Mouse (Mus musculus): ENCODE measurements around the gene Gm38655.
"Not testable (repeated sequence)": the region's sequence is repeated elsewhere in the genome, so short reads cannot be mapped to it uniquely, and the experiment has no call there.

Gene Gm38655

DNA sequence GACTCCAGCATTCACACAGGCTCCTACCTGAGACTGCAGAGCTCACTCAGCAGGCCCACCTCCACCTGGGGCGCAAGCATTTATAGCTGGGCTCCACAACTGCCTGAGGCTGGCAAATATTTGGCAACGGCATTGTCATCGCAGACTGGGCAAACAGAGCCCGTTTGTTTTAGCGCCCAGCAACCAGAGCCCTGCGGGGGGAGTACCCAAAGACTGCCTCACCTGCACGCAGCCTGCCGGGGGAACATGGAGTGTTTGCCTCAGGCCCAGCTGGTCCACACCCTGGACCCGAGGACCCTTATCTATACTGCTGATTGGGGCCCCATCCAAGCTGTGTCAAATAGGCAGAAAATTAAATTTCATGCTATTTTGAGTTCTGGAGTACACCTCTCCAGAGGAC lies at the start of gene Gm38655:
TSS of gene Gm38655 (minus strand) at position 61 of the 400 bp plus-strand sequence.
- DNase-seq (ENCODE audit: low spot score) = no peak

DNA sequence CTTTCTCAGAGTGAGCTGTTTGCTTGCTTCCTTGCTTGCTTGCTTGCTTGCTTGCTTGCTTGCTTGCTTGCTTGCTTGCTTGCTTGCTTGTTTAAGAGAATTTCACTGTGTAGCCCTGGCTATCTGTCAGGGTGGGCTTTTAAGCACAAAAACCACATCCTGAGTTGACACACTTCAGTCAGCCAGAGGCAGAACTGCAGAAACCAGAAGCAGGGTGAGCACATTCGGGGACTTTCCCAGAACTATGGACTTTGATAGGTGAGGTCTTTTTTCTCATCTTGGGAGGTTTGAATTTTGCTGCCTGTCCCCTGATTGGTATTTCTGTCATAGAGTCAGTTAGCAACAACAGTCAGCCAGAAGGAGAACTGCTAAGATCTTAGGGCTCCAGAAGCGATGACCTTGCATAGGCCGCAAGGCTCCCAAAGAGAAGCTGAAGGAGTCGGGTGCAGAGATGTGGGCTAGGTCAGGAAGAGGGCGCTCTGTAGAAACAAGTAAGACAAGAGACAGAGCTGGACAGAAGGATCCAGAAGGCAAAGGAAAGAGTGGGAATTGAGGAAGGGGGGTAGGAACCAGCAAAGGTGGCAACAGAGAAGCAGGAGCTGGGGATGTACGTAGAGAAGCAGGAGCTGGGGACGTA lies 49.4 kb upstream of the Gm38655 start:
- DNase-seq (ENCODE audit: low spot score) = no peak

DNA sequence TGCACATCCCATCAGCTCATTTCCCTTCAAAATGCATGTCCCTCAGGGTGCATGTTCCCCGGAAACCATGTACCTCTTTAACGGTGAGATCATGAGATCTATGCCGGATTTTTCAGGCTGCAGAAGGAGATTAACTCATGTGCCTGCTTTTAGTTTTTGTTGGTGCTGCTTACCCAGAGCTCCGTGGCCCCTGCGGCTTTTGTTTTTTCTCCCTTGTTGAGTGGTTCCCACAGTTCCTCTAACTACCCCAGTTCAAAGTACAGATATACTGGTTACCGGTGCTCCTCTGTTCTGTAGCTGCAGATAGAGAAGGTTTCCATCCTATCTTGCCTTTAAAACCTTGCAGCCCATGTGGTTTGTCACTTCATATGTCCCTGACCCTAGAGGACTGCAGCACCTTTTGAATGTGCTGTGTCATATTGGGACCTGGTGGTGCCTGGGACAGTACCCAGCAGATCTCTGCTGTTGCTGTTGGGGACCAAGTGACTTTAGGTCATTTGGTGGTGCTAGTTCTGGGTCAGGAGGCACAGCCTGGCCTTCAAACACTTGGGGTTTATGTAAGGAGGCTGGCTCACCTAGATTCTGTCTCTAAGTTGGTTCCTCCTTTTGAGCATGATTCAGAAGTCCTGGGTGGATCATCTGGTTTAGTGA lies 47.8 kb upstream of the Gm38655 start:
- no peak for DNase-seq (ENCODE audit: low spot score)

DNA sequence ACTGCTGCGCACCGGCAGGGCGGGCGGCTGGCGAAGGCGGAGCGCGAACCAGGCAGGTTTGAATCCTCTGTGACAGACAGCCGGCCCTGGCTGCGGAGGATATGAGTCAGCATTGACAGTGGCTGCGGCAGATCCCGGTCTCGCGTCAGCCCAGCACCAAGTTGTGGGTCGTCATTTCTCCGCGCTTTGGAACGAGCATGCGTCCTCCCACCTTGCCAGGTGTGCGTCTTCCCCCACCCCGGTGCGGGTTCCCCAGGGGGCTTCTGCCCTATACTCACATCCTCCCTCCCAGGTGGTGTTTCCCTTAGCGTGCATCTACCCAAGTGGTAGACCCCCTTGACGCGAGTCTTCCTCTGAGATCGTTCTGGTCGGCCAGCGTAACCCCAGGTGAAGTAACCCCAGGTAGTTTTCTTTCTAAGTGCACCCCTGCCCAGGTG lies 47.3 kb upstream of the Gm38655 start:
- DNase-seq (ENCODE audit: low spot score) = not testable (repeated sequence)

DNA sequence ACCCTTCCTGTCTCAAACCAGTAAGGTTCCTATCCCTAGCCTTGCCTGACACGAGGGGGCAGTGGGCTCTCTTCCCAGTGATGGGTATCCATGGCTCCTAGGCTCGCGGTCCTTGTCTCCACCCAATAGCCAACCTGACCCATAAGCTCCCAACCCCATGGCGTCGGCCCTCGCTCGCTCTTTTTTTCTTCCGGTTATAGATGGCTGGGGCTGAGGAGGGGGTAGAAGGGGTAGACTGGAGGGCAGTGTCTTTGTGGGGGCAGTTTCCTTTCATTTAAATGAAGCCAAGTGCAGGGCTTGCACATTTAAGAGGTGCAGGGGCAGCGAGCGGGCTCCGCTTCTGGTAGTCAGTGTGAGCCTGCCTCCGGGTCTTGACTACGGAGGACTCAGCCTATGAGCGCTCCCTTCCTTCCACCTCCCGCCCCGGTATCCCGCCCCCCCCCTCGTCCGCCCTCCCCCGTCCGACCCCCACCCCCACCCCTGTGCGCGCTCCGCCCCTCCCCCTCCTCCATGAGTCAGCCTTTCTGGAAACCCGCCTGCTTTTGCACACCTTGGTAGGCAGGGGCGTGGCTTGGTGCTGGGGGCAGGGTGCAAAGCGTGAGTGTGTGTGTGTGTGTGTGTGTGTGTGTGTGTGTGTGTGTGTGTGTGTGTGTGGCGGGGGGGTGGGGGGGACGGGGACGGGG lies 46.7 kb upstream of the Gm38655 start:
- peak; percentile 62 for DNase-seq (ENCODE audit: low spot score)

DNA sequence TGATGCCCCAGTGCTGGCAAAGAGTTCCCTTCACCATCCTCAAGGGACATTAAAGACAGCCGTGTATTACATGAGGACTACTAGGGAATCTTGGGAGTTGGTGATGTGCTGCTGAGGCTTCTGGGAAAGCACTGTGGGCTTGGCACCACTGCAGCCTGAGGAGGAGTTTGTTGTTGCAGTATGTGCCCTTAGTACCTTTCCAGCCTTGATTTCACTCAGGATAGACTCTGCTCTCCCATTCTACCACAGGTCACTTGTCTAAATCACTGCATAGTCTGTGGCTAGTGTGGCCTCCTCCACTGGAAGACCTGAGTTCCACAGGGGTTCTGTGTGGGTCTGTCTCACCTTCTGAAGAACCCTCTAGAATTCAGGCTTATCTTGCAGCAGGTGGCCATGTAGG lies 45.5 kb upstream of the Gm38655 start:
- no peak for DNase-seq (ENCODE audit: low spot score)

DNA sequence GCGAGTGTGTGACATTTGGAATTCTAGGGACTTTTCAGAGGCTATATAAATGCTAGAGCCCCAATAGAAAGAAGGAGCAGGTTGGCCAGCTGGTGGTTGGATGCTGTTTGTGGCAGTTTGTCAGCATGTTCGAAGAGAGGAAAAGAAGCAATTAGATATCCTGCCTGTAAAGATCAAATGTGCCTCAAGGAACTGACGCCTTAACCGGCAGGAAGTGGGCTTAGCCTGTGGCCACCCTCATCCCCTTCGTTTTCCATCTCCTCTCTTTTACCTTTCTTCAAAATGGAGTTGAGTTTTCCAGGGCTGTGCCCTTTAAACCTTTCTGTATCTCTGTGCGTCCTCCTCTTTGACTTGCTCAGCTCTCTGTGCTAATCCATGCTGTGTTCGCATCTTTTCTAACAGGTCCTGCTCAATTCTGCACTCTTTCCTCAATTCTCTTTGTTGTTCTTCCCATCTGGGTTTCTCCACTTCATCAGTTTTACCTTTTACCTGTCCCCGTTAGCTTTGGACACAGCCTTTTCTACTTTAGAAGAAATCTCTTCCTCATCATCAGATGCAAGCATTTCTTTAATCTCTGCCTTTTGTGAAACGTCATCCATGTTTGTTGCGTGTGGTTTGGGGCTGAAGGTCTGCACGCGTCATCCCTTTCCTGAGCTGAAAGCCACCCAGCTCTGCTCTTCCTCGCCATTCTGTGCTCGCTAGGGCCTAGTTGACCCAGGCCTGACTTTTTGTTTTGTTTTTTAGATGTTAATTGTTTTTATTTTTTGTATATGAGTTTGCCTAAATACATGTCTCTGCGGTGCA lies 44.4 kb upstream of the Gm38655 start:
- DNase-seq (ENCODE audit: low spot score) = no peak

DNA sequence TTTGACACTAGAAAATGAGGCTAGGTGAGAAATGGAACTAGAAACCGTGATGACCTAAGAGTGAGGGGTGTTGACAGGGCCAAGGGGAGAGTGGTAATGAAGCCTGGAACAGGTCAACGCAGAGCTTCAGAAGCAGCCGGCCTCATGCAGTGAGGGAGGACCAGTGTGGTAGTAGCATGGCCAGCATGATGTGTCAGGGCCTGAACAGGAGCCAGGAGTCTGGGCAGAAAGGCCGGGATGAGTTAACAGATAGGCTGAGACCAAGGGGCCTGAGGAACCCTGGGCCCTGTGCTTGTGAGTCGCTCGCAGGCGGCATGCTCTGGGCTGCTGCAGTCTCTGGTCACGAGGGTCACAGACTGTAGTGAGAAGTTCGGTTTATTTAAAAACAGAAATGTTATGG lies 43.7 kb upstream of the Gm38655 start:
- DNase-seq (ENCODE audit: low spot score) = no peak

DNA sequence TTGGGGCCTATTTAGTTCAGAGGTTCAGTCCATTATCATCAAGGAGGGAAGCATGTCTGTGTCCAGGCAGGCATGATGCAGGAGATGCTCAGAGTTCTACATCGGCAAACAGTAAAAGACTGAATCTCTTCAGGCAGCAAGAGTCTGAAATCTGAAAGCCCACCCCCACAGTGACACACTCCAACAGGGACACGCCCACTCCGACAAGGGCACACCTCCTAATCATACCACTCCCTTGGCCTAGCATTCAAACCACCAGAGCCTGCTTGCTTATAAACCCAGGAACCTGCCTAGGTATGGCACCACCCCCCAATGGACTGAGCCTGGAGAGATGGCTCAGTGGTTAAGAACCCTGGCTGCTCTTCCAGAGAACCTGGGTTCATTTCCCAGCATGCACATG lies 40.2 kb upstream of the Gm38655 start:
- DNase-seq (ENCODE audit: low spot score) = no peak

DNA sequence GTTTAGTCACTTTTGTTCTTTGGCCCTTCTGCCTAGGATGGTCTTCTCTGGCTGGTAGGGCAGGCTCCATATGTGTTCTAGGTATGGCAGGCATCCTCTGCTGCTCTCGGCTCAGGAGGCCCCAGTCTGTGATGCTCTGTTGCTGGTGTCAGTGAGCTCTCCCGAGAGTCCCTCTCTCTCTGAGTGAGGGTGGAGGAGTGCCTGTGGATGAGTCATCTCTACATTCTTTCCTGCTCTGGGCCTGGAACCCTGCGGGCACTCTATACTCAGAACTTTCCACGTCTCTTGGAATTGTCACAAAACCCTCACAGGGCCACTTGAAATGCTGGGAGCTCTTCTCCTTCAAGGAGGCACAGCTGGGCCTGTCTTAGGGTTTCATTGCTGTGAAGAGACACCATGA lies 36.4 kb upstream of the Gm38655 start:
- no peak for DNase-seq (ENCODE audit: low spot score)

DNA sequence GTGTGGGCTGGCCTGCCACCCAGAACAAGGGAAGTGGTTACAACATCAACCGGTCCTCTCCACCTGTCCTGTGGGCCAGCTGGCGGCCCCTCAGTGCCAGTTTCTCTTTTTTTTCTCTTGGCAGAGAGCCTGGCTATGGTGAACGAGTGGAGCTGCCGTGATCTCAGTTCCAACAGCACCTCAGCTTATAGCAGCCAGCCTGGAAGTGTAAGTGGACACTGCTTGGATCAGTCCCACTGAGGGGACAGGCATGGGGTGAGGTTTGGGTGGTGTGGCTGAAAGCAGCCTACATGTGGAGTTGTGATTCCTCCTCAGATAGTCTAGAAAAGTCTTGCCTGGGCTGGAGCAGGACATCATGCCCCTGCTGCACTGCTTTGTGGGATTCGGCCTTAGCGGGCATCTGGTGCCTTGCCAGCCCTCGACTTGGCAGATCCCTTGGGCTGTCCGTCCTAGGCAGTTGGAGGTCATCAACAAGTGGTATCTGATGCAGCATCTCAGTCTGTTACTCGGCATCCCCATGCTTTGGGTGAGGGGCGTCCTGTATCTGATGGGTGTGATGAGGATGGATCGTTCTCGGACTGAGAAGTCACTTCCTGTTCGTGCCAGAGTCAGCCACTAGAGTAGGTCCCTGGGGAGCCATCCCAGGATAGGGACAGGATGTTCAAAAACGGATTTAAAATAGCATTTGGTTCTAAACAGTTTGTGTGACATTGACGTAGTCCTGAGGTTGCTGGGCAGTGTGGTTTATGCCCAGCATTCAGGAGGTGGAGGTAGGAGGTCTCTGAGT lies 35.6 kb upstream of the Gm38655 start:
- DNase-seq (ENCODE audit: low spot score) = no peak

DNA sequence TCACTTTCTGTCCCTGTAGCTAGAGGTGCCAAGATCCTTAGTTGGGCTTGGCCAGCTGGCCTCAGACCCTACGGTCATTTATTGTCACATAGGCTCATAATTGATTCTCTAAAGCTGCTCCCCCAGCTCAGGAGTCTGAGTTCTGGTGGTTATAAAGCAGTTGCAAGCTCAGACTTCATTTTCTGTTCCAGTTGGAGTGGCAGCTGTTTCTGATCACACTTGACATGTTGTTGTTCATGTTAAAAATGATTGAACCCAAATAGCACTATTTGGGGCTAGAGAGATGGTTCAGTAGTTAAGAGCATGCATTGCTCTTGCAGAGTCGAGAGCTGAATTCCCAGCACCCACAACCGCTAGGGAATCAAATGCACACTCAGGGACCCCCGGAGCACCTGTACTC lies 34.7 kb upstream of the Gm38655 start:
- no peak for DNase-seq (ENCODE audit: low spot score)

DNA sequence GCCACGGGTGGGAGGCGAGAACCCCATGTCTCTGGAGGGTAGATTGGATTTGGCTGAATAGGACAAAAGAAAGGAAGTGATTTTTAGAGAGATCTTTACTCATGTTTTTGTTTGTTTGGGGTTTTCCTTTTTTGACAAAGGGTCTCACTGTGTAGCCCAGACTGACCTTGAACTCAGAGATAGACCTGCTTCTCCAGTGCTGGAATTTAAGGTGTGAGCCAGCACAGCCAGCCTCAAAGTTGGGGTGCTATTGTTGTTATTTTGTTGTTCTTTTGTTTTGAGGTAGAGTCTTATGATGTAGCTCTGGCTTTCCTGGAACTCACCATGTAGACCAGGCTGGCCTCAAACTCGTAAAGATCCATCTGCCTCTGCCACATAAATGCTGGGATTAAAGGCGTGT lies 27.1 kb upstream of the Gm38655 start:
- DNase-seq (ENCODE audit: low spot score) = no peak

DNA sequence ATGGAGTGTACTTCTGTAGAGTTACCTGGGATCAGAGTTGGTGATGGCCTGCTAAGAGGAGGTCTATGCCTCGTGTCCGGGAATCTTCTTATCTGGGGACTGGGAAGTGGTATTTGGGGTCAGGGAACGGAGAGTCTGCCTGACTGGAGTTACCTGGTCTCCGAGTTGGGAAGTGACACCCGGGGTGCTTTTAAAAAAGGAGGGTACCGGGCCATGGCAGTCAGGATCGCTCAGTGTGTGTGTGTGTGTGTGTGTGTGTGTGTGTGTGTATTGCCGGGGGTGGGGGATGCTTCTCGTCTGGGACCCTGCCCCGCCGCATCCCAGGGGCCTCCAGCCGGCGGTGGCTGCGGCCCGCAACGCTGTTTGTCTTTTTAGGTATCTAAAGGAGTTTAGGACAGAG lies 13.8 kb upstream of the Gm38655 start:
- DNase-seq (ENCODE audit: low spot score) = no peak

DNA sequence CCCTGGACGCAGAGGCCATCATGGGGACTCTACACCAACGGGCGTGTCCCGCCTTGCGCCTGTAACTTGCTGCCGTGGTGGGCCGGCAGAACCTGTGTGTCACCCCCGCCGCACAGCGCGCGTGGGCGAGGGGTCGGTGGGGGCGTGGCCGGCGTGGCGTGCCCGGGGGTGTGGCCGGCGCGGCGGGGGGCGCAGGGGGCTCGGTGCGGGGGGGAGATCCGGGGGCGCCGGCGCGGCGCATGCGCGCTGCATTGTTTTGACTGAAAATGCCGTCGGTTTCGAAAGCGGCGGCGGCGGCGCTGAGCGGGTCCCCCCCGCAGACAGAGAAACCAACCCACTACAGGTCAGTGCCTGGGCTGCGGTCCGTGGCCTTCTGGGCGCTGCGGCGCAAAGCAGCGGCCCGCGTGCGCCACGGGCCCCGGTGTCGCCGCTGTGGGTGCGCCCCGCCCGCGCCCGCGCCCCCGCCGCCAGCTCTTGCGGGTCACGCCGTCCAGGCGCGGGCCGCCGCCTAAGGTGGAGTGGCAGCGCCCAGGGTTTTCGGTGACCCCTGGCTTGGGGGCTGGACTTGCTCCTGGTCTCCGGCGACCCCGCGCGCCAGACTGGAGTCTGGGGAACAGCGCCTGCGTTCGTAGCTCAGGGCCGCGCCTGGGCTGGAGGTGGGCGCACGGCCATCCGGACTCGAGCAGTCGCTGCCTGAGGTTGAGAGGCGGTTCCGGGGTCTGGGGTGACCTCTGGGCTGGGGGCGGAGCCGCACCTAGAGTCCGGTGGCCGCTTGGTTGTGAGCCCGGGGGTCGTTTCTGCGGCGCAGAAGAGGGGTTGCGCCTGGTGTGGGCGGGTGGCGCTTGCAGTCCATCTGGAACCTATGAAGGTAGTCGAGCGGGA lies 13.1 kb upstream of the Gm38655 start, which contains the start of gene Unkl:
TSS of gene Unkl (plus strand) at position 248 of the 882 bp plus-strand sequence.
- peak; percentile 73 for DNase-seq (ENCODE audit: low spot score)

DNA sequence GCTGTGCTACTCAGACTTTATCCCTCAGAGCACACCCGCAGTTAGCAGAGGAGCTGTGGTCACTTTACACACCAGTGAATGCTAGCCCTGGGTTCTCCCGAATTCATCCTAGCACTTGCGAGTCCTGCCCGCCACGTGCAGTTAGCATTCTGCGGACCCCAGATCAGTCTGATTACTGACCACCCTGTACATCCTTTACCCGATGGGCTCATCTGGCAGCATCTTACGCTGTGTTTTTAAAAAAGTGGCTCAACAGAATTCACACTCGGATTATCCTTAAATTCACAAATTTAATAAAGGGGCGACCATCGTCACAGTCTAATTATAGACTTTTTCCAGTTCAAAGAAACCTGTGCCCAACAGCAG lies 12.5 kb upstream of the Gm38655 start:
- DNase-seq (ENCODE audit: low spot score) = peak; percentile 32

DNA sequence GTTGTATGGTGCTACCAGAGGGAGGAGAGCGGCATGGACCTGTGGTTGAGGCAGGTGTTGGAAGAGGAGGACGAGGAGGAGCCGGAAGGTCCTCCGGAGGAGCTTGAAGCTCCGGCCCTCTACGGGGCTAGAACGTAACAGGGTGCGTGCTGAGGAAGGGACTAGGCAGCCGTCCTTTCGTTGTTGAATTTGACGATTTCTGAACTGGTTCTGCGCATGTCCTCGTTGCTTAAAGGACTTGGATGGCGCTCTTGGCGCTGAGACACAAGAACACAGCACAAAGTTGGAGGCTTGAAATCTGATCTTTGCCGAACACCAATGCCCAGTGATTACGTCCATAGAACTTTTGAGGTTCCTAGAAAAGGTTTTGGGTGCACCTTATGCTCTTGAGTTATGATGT lies 9.7 kb upstream of the Gm38655 start:
- no peak for DNase-seq (ENCODE audit: low spot score)

DNA sequence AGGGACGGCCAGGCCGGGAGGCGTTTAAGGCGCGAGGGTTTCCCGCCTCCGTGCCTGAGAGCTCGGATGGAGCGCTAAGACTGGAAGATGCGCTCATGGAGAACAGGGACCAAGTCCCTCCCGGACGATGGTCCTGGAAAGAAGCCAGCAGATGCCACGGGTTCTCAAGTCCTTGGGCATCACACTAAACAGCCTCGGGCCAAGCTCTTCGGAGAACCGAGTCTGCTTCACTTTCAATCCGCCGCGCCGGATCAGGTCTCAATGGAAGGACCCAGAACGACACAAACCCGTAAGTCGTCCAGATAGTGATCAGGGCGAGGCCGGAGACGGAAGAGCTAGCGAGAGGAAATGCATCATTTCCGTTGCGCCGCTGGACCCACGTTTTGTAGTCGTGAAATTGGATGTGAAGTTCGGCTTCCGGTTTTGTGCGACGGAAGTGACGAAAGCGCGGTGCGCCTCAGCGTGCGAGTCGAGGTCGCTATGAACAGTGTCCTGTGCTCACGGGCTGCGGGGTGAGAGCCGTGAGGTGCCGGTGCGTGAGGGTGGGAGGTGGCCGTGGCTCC lies 8.9 kb upstream of the Gm38655 start, which contains the start of gene BC003965:
TSS of gene BC003965 (plus strand) at position 426 of the 563 bp plus-strand sequence.
- DNase-seq (ENCODE audit: low spot score) = peak; percentile 100

DNA sequence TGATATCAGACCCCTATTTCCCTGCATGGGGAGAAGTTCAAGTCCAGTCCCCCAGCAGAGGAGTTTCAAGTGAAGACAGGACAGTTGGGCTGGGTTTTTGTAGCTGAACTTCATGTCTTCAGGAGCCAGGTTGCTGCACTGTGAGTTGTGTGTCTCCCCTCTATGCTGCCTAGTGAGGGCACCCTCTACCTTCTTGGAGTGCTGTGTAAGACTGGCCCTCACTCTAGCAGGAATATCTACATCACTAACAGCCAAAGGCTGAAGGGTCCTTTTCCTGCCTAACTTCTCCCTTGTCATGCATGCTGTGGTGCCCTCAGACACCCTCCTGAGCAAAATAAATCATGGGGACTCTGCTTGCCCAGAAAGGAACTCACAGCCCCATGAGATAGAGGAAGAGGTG lies 8.0 kb upstream of the Gm38655 start:
- peak; percentile 16 for DNase-seq (ENCODE audit: low spot score)

DNA sequence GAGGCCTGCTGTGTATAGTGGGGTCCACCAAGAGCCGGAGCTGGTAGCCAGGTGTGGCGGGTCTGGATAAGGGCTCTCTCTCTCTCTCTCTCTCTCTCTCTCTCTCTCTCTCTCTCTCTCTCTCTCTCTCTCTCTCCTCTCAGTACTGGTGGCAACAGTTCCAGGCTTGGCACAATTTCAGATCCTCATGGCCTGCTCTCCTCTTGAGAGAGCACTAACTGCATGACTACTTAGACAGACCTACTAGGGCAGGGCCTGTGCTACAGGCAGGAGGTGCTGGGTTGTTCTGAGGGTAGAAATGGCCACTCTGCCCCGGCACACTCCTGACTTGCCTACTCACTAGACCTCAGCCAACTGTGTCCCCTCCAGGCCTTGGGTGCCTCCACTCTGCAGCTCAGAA lies 2.7 kb downstream of the Gm38655 start:
- DNase-seq (ENCODE audit: low spot score) = no peak

Measured in embryo, embryonic 10 days (tissue).